Mouse (Mus musculus) embryonic fibroblast, embryonic 13.5 days (primary cell): ENCODE measurements around the gene Luc7l3. TPM values are rescaled to one million over a fixed set of nuclear protein-coding genes. Genes with fewer than 3 reads are reported as not detected.

Experiments
- H3K27ac ChIP-seq: 2 replicates; pipeline ENCODE4 v1.5.1; 2012; ENCODE audit warnings: low read length, control low read depth, inconsistent platforms; ENCODE audit not compliant: insufficient read depth
- H3K4me1 ChIP-seq: 2 replicates; pipeline ENCODE4 v1.6.1; 2011; ENCODE audit warnings: low read length; ENCODE audit not compliant: control insufficient read depth, insufficient read depth
- H3K4me3 ChIP-seq: 2 replicates; pipeline ENCODE4 v1.5.1; 2011; ENCODE audit warnings: mild to moderate bottlenecking, control low read depth, low read length; ENCODE audit not compliant: insufficient read depth
- CTCF ChIP-seq: IDR thresholded peaks from 2 replicates; pipeline ENCODE4 v1.5.1; 2011; ENCODE audit warnings: mild to moderate bottlenecking, control low read depth, low read length, moderate library complexity, borderline replicate concordance; ENCODE audit not compliant: insufficient read depth
- POLR2A ChIP-seq: IDR thresholded peaks from 2 replicates; pipeline ENCODE4 v1.6.1; 2011; ENCODE audit warnings: low read depth, mild to moderate bottlenecking, control low read depth, low read length, moderate library complexity
- polyA plus RNA-seq: library from polyadenylated mRNA; stranded (reverse); fragments of >200 nt; gene quantifications from 2 replicates; pipeline ENCODE4 v1.2.4, GENCODE M21; 2011; ENCODE audit warnings: low read depth; ENCODE audit not compliant: missing spikeins, insufficient read length

Gene Luc7l3
- polyA plus RNA-seq, 1 experiment: 88.2 TPM

GRCm38 (mm10) chr11:94339732-94340585 is 18.2 kb upstream of the Luc7l3 start:
- TF ChIP-seq POLR2A (no peak), CTCF (peak; percentile 37; the same call in 1 of the 2 replicates)
- Histone ChIP-seq H3K4me1 (peaks cover 6% of the 10 kb centered on the region), H3K27ac (no peak overlapping the region), H3K4me3 (no peak overlapping the region)

GRCm38 (mm10) chr11:94338347-94338746 is 16.6 kb upstream of the Luc7l3 start:
- TF ChIP-seq POLR2A: no peak
- no peak for TF ChIP-seq CTCF
- Histone ChIP-seq H3K27ac (no peak overlapping the region), H3K4me3 (no peak overlapping the region), H3K4me1 (peaks cover 9% of the 10 kb centered on the region)

GRCm38 (mm10) chr11:94336551-94336950 is 14.8 kb upstream of the Luc7l3 start:
- Histone ChIP-seq H3K4me3 (no peak overlapping the region), H3K27ac (peak overlapping the region; percentile 16), H3K4me1 (peaks cover 10% of the 10 kb centered on the region)
- TF ChIP-seq CTCF: no peak
- TF ChIP-seq POLR2A: no peak

DNA sequence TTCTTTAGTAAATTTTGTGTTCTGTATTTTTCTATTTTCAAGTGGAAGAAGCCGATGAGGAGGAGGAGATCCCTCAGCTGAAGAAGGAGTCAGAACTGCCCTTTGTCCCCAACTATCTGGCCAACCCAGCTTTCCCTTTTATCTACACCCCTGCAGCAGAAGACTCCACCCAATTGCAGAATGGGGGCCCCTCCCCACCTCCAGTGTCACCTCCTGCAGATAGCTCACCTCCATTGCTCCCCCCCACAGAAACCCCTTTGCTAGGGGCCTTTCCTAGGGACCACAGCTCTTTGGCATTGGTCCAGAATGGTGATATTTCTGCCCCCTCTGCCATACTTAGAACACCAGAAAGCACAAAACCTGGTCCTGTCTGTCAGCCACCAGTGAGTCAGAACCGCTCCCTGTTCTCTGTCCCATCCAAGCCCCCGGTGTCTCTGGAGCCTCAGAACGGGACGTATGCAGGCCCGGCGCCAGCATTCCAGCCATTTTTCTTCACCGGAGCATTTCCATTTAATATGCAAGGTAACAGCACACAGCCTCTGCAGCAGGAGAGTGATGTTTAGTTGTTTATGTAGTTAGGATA is 12.7 kb upstream of the Luc7l3 start:
- H3K4me3 ChIP-seq: no peak overlapping the region
- peaks cover 21% of the 10 kb centered on the region for H3K4me1 ChIP-seq
- TF ChIP-seq CTCF (no peak), POLR2A (no peak)
- H3K27ac ChIP-seq: peak overlapping the region; percentile 25; the same call in 1 of the 2 replicates

- H3K27ac ChIP-seq: no peak overlapping the region
- TF ChIP-seq POLR2A: no peak
- TF ChIP-seq CTCF: no peak
- peaks cover 18% of the 10 kb centered on the region for H3K4me1 ChIP-seq
- H3K4me3 ChIP-seq: no peak overlapping the region
These were observed 10.9 kb upstream of the Luc7l3 start for GRCm38 (mm10) chr11:94332726-94333125.

DNA sequence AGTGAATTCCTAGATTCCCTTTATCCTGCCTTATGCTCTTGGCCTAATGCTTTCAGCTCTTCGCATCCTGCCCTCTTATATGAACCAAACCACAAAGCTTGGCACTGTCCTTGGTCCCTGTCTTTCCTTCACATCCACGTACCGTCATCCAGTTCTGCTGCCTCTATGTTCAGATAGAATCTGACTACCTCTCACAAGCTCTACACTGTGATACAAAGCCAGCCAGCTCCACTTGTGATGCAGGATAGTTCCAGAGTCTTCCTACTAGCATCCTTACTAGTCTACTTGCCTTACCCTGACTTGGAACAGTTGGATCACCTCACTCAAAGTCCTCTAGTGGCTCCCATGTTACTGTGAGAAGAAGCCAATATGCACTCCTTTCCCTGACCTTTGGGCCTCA is 8.4 kb upstream of the Luc7l3 start:
- TF ChIP-seq CTCF: no peak
- TF ChIP-seq POLR2A: no peak
- Histone ChIP-seq H3K4me1 (peaks cover 20% of the 10 kb centered on the region), H3K4me3 (no peak overlapping the region), H3K27ac (no peak overlapping the region)

GRCm38 (mm10) chr11:94329270-94329891 is 7.6 kb upstream of the Luc7l3 start:
- Histone ChIP-seq H3K27ac (no peak overlapping the region), H3K4me3 (peak overlapping the region; percentile 64; the same call in 1 of the 2 replicates), H3K4me1 (peaks cover 18% of the 10 kb centered on the region)
- TF ChIP-seq POLR2A (no peak), CTCF (peak; percentile 42; the same call in 1 of the 2 replicates)

GRCm38 (mm10) chr11:94328644-94329025 is 6.8 kb upstream of the Luc7l3 start:
- Histone ChIP-seq H3K27ac (peak overlapping the region; percentile 74), H3K4me1 (peaks cover 16% of the 10 kb centered on the region), H3K4me3 (peak overlapping the region; percentile 64)
- no peak for TF ChIP-seq POLR2A
- TF ChIP-seq CTCF: no peak

- Histone ChIP-seq H3K27ac (peak within 1 kb of the TSS; percentile 87), H3K4me1 (peaks cover 19% of the 10 kb centered on the region), H3K4me3 (peak within 1 kb of the TSS; percentile 64)
- no peak for TF ChIP-seq CTCF
- TF ChIP-seq POLR2A: peak; percentile 82
These were observed 6.2 kb upstream of the Luc7l3 start, which contains the start of gene Ankrd40 for GRCm38 (mm10) chr11:94327693-94328643. Ankrd40 (plus strand) TSS chr11:94328001.
